Mouse (Mus musculus) olfactory bulb, adult 2 months (tissue): ENCODE data around the gene Vps37d.

ENCODE experiments used
- CTCF ChIP-seq: fragments of 200-500 bp; IDR thresholded peaks from 2 replicates; pipeline ENCODE4 v1.5.1; 2012; ENCODE audit warnings: low read depth, mild to moderate bottlenecking, low read length, moderate library complexity; ENCODE audit not compliant: insufficient read depth
- POLR2A ChIP-seq: fragments of 200-500 bp; IDR thresholded peaks from 2 replicates; pipeline ENCODE4 v1.6.1; 2012; ENCODE audit warnings: mild to moderate bottlenecking, low read depth, low read length, moderate library complexity; ENCODE audit not compliant: insufficient read depth

- TF ChIP-seq CTCF (no peak), POLR2A (no peak)
These were observed 35.7 kb upstream of the Vps37d start for GRCm38 (mm10) chr5:135113782-135114181.
